Mouse (Mus musculus) left cerebral cortex, adult 2 months (tissue): ENCODE results near the gene Zbtb16. TPM values are rescaled to one million over a fixed set of nuclear protein-coding genes. Genes with fewer than 3 reads are reported as not detected.

ENCODE experiments used
- DNase-seq, 2 experiments: peaks; one replicate each; pipeline ENCODE4 v3.0.0; 2021 to 2022; ENCODE audit warnings: low spot score in 2 of 2, mixed read lengths in 1 of 2; ENCODE audit errors: extremely low spot score in 1 of 2
- H3K27ac ChIP-seq: fragments of 200-600 bp; 2 replicates; pipeline ENCODE4 v1.8.1; 2022
- H3K4me3 ChIP-seq: fragments of 200-600 bp; 2 replicates; pipeline ENCODE4 v1.8.1; 2022
- CTCF ChIP-seq: fragments of 200-600 bp; IDR thresholded peaks from 2 replicates; pipeline ENCODE4 v1.8.1; 2022; ENCODE audit warnings: antibody characterized with exemption, mild to moderate bottlenecking, moderate library complexity
- intact Hi-C: fragments of 180-260 bp; cut with DNase I; formaldehyde crosslinking; loops from one replicate; pipeline ENCODE4 v1.15.1; 2025
- total RNA-seq, 2 experiments: library from RNA; stranded (reverse); gene quantifications; 2 replicates each; pipeline ENCODE4 v1.2.3; 2021

Gene Zbtb16
- total RNA-seq, 2 experiments from 2014 or later, result 92.9 to 111 TPM

- Histone ChIP-seq H3K27ac (no peak overlapping the region), H3K4me3 (no peak overlapping the region)
- intact Hi-C loops, result no loop called here
- TF ChIP-seq CTCF, result no peak
- DNase-seq, result no peak
Measured at GRCm38 (mm10) chr9:48684144-48684543, 151.9 kb downstream of the Zbtb16 start.

GRCm38 (mm10) chr9:48681193-48681592 lies 154.8 kb downstream of the Zbtb16 start:
- intact Hi-C loops, result no loop called here
- TF ChIP-seq CTCF, result no peak
- no peak for DNase-seq
- Histone ChIP-seq H3K4me3 (no peak overlapping the region), H3K27ac (no peak overlapping the region)

- H3K4me3 ChIP-seq, result no peak overlapping the region
- no peak; the same call in none of the 2 replicates for TF ChIP-seq CTCF
- intact Hi-C loops, result loop anchor here (2.0 kb wide), 2 partner anchors 44 to 58 kb away; no protein-coding TSS in a partner anchor
- peak overlapping the region; percentile 66 for H3K27ac ChIP-seq
- DNase-seq, result peak in 1 of 2 experiments; percentile 42
Measured at GRCm38 (mm10) chr9:48678426-48679358, 157.3 kb downstream of the Zbtb16 start.

GRCm38 (mm10) chr9:48675151-48675790 lies 160.8 kb downstream of the Zbtb16 start:
- DNase-seq, result no peak
- intact Hi-C loops, result no loop called here
- TF ChIP-seq CTCF, result no peak; the same call in 1 of the 2 replicates
- Histone ChIP-seq H3K27ac (peak overlapping the region; percentile 80), H3K4me3 (no peak overlapping the region)

- intact Hi-C loops, result loop anchor here (5.0 kb wide), 1 partner anchor 163 kb away; the partner anchor contains the start of gene Zbtb16
- Histone ChIP-seq H3K4me3 (no peak overlapping the region), H3K27ac (peak overlapping the region; percentile 80)
Measured at GRCm38 (mm10) chr9:48674359-48675015, 161.5 kb downstream of the Zbtb16 start.

GRCm38 (mm10) chr9:48673804-48674203 lies 162.2 kb downstream of the Zbtb16 start:
- no peak for DNase-seq

More at GRCm38 (mm10) chr9:48674359-48675015, 161.5 kb downstream of the Zbtb16 start:
- no peak for TF ChIP-seq CTCF
- DNase-seq, result no peak

GRCm38 (mm10) chr9:48673213-48673612 lies 162.8 kb downstream of the Zbtb16 start:
- intact Hi-C loops, result loop anchor here (5.0 kb wide), 1 partner anchor 164 kb away; the partner anchor contains the start of gene Zbtb16
- TF ChIP-seq CTCF, result no peak
- no peak for DNase-seq
- Histone ChIP-seq H3K4me3 (no peak overlapping the region), H3K27ac (peak overlapping the region; percentile 80)

More at GRCm38 (mm10) chr9:48673804-48674203, 162.2 kb downstream of the Zbtb16 start:
- H3K27ac ChIP-seq, result peak overlapping the region; percentile 80
- TF ChIP-seq CTCF, result no peak
- intact Hi-C loops, result loop anchor here (5.0 kb wide), 1 partner anchor 163 kb away; the partner anchor contains the start of gene Zbtb16
- H3K4me3 ChIP-seq, result no peak overlapping the region

- intact Hi-C loops, result loop anchor here (5.0 kb wide), 1 partner anchor 165 kb away; the partner anchor contains the start of gene Zbtb16
Measured at GRCm38 (mm10) chr9:48671841-48672240, 164.2 kb downstream of the Zbtb16 start.

GRCm38 (mm10) chr9:48670156-48670555 lies 165.9 kb downstream of the Zbtb16 start:
- intact Hi-C loops, result loop anchor here (5.0 kb wide), 1 partner anchor 167 kb away; the partner anchor contains the start of gene Zbtb16
- no peak overlapping the region for H3K4me3 ChIP-seq
- no peak for DNase-seq

More at GRCm38 (mm10) chr9:48671841-48672240, 164.2 kb downstream of the Zbtb16 start:
- DNase-seq, result no peak
- H3K27ac ChIP-seq, result no peak overlapping the region; the same call in 1 of the 2 replicates
- H3K4me3 ChIP-seq, result no peak overlapping the region
- TF ChIP-seq CTCF, result no peak

GRCm38 (mm10) chr9:48669672-48670071 lies 166.3 kb downstream of the Zbtb16 start:
- peak overlapping the region; percentile 34; the same call in 1 of the 2 replicates for H3K27ac ChIP-seq
- DNase-seq, result no peak
- intact Hi-C loops, result loop anchor here (5.0 kb wide), 1 partner anchor 168 kb away; the partner anchor contains the start of gene Zbtb16
- H3K4me3 ChIP-seq, result no peak overlapping the region
- no peak for TF ChIP-seq CTCF

More at GRCm38 (mm10) chr9:48670156-48670555, 165.9 kb downstream of the Zbtb16 start:
- H3K27ac ChIP-seq, result peak overlapping the region; percentile 34; the same call in 1 of the 2 replicates
- no peak for TF ChIP-seq CTCF

GRCm38 (mm10) chr9:48666702-48667101 lies 169.3 kb downstream of the Zbtb16 start:
- intact Hi-C loops, result no loop called here
- no peak overlapping the region for H3K4me3 ChIP-seq
- TF ChIP-seq CTCF, result no peak
- DNase-seq, result no peak
- no peak overlapping the region for H3K27ac ChIP-seq
